Mouse (Mus musculus) limb, embryonic 14.5 days (tissue): ENCODE measurements around the gene Kmt2a. TPM values are rescaled to one million over a fixed set of nuclear protein-coding genes. Genes with fewer than 3 reads are reported as not detected.
A peak's percentile ranks its signal among the peaks of the same experiment; 100 is the strongest.
"Not testable (repeated sequence)": the region's sequence is repeated elsewhere in the genome, so short reads cannot be mapped to it uniquely, and the experiment has no call there.

ENCODE experiments used
- ATAC-seq: fragments of 200-750 bp; cut with Nextera tagmentation; 2 replicates; pipeline ENCODE4 v1.8.0; 2017; ENCODE audit warnings: low read depth, moderate number of reproducible peaks, moderate TSS enrichment; ENCODE audit not compliant: low FRiP score
- DNase-seq: peaks from one replicate; pipeline ENCODE4 v3.0.0-alpha.2; 2015; ENCODE audit warnings: low spot score
- H3K27ac ChIP-seq: fragments of 300-500 bp; sonication (generic); replicated peaks from 2 replicates; pipeline ENCODE4 v1.5.1; 2014; ENCODE audit warnings: low read depth, mild to moderate bottlenecking, low read length, moderate library complexity, mixed read lengths
- H3K27me3 ChIP-seq: fragments of 300-500 bp; sonication (generic); 2 replicates; pipeline ENCODE4 v1.6.1; 2014; ENCODE audit warnings: low read length, mixed read lengths; ENCODE audit not compliant: control insufficient read depth, insufficient read depth
- H3K36me3 ChIP-seq: fragments of 300-500 bp; sonication (generic); 2 replicates; pipeline ENCODE4 v1.6.1; 2014; ENCODE audit warnings: mild to moderate bottlenecking, low read length, moderate library complexity, mixed read lengths; ENCODE audit not compliant: control insufficient read depth, insufficient read depth
- H3K4me1 ChIP-seq: fragments of 300-500 bp; sonication (generic); 2 replicates; pipeline ENCODE4 v1.6.1; 2014; ENCODE audit warnings: antibody characterized with exemption, low read length, mixed read lengths; ENCODE audit not compliant: control insufficient read depth, insufficient read depth
- H3K4me2 ChIP-seq: fragments of 300-500 bp; sonication (generic); replicated peaks from 2 replicates; pipeline ENCODE4 v1.6.1; 2014; ENCODE audit warnings: low read depth, mild to moderate bottlenecking, low read length, moderate library complexity; ENCODE audit not compliant: severe bottlenecking
- H3K4me3 ChIP-seq: fragments of 300-500 bp; sonication (generic); replicated peaks from 2 replicates; pipeline ENCODE4 v1.5.1; 2014; ENCODE audit warnings: low read length
- H3K9ac ChIP-seq: fragments of 300-500 bp; sonication (generic); 2 replicates; pipeline ENCODE4 v1.6.1; 2014; ENCODE audit warnings: mild to moderate bottlenecking, low read depth, low read length, moderate library complexity; ENCODE audit not compliant: severe bottlenecking
- H3K9me3 ChIP-seq: fragments of 300-500 bp; sonication (generic); 2 replicates; pipeline ENCODE4 v1.6.1; 2016; ENCODE audit warnings: low read length; ENCODE audit not compliant: control insufficient read depth
- POLR2A ChIP-seq: fragments of 200-500 bp; IDR thresholded peaks from 2 replicates; pipeline ENCODE4 v1.8.0; 2012; ENCODE audit warnings: inconsistent platforms, mild to moderate bottlenecking, moderate library complexity, borderline replicate concordance; ENCODE audit not compliant: insufficient read depth, insufficient read length; ENCODE audit errors: extremely low read depth
- WGBS: fragments of 180-500 bp; shearing (Covaris S2); extraction: QIAGEN DNeasy Blood & Tissue Kit; methylation state at CpG from one replicate; pipeline ENCODE4 v1.1.7; 2014; 5-methylcytosine and 5-hydroxymethylcytosine counted together
- polyA plus RNA-seq, 2 experiments: library from polyadenylated mRNA; depleted of rRNA in 1 of 2; stranded (reverse) in 1 of 2; unstranded in 1 of 2; fragments of >200 nt; fragmentation: Nextera tagmentation in 1 of 2; extraction: Ambion mirVana in 1 of 2; gene quantifications; 2 replicates each; pipeline versions ENCODE4 v1.2.1 to v1.2.3; 2012 to 2014

Gene Kmt2a
- polyA plus RNA-seq, 2 experiments: 16.8 to 21.7 TPM

DNA sequence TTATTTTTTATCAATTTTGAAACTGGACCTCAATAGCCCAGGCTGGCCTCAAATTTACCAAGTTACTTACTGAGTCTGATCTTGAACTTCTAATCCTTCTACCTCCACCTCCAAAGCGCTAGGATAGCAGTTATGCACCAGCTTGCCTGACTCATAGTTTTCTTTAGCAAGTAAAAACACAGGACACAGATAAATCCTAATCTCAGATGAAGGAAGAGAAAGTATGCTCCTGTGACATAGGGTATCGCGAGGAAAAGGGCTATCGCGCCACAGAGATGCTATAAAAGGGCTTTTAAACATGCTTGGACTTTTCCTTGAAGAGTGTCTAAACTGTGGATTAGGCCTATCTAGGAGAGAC, 108.7 kb downstream of the Kmt2a start:
- no peaks in the 10 kb centered on the region for H3K9me3 ChIP-seq
- H3K4me1 ChIP-seq: no peaks in the 10 kb centered on the region
- no peak overlapping the region for H3K4me2 ChIP-seq
- H3K36me3 ChIP-seq: peaks cover 23% of the 10 kb centered on the region
- H3K27me3 ChIP-seq: no peaks in the 10 kb centered on the region
- TF ChIP-seq POLR2A: no peak
- H3K4me3 ChIP-seq: no peak overlapping the region
- no peak for DNase-seq
- 29% methylated on average over 5 of the region's 5 CpGs for WGBS
- no peak overlapping the region for H3K9ac ChIP-seq
- no peak overlapping the region for H3K27ac ChIP-seq
- no peak for ATAC-seq

DNA sequence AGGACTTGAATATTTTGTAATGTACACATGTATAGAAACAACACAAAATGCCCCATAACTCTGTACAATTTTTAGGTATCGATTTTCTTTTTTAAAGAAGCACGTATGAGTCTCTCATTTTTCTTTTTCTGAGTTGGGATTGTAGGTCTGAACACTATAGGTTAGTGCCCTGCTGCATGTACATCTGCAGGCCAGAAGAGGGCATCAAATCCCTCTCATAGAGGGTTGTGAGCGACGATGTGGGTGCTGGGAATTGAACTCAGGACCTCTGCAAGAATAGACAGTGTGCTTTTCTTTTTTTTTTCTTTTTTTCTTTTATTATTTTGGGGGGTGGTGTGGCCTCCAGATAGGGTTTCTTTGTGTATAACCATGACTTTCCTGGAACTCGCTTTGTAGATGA, 109.7 kb downstream of the Kmt2a start:
- Histone ChIP-seq H3K27ac (no peak overlapping the region), H3K27me3 (no peaks in the 10 kb centered on the region), H3K4me1 (peaks cover 1% of the 10 kb centered on the region), H3K9ac (no peak overlapping the region), H3K9me3 (no peaks in the 10 kb centered on the region), H3K36me3 (peaks cover 13% of the 10 kb centered on the region), H3K4me2 (no peak overlapping the region), H3K4me3 (no peak overlapping the region)
- no peak for DNase-seq
- TF ChIP-seq POLR2A: no peak
- WGBS: 89% methylated on average over 5 of the region's 5 CpGs
- ATAC-seq: no peak

DNA sequence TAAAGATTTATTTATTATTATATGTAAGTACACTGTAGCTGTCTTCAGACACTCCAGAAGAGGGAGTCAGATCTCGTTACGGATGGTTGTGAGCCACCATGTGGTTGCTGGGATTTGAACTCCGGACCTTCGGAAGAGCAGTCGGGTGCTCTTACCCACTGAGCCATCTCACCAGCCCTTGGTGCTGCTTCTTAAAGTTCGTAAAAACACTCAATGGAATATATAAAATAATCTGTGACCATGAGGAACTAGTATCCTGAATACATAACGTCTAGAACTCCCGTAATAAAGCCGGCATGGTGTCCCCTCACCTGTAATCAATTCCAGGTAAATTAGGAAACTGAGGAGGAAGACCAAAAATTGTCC, 113.1 kb downstream of the Kmt2a start:
- ATAC-seq, H3K27me3 ChIP-seq, H3K27ac ChIP-seq, DNase-seq, H3K9me3 ChIP-seq, H3K36me3 ChIP-seq, H3K9ac ChIP-seq: not testable (repeated sequence)
- peak overlapping the region; percentile 79; the same call in 1 of the 2 replicates for H3K4me2 ChIP-seq
- H3K4me1 ChIP-seq: peaks cover 11% of the 10 kb centered on the region
- 39% methylated on average over 7 of the region's 9 CpGs for WGBS
- H3K4me3 ChIP-seq: peak overlapping the region; percentile 96

DNA sequence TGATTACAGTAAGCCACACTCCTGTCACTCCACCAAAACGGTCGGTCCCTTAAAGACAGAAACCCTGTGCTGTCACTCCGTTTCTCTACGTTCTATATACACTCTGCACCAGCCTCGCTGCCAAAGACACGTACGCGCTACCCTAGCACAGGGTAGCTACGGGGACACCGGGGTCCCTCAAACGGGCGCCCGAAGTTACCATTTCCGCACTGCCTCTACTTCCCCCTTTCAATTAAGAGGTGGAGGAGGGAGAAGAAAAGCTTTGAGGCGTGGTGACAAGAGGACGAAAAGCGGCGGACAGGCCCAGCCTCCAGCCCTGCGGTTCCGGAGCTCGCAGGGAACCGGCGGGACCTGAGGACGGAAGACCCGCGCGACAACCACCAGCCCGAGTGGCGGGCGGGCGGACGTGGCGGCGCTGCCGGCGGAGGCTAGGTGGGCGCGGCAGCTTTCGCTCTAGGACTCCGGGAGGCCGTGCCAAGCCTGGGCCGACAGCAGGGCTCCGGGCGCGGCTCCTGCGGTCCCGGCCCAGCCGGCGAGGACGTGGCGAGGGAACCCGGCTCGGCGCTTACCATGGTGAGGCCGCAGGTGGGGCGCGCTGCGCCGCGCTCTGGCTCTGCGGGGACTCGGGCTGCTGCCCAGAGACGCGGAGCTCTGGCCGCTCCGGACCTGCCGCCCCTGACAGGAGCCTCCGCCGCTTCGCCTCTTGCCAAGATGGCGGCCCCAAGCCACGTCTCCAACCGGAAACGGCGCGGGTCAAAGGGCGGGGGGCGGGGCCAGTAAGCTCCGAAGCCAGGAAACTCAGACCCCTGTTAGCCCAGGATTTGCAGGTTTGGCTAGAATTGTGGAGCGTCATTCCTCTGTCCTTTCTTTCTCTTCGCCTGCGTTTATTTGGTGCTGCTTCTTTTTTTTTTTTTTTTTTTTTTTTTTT, 113.7 kb downstream of the Kmt2a start, which contains the start of the genes Arcn1 and Ift46:
TSS of gene Arcn1 (minus strand) at position 745 of the 928 bp plus-strand sequence.
TSS of gene Ift46 (plus strand) at position 808 of the 928 bp plus-strand sequence.
- peak; percentile 92 for ATAC-seq
- H3K4me3 ChIP-seq: peak within 1 kb of the TSS; percentile 96
- H3K27me3 ChIP-seq: no peaks in the 10 kb centered on the region
- H3K4me2 ChIP-seq: peak within 1 kb of the TSS; percentile 79
- H3K27ac ChIP-seq: peak within 1 kb of the TSS; percentile 98
- peak within 1 kb of the TSS; percentile 99 for H3K9ac ChIP-seq
- peak; percentile 81; the same call in 1 of the 2 replicates for TF ChIP-seq POLR2A
- H3K36me3 ChIP-seq: 0 out of 2 replicates have a peak, but pooled peaks cover 3% of the 10 kb centered on the region
- 1% methylated on average over 64 of the region's 82 CpGs for WGBS
- H3K9me3 ChIP-seq: no peaks in the 10 kb centered on the region
- H3K4me1 ChIP-seq: peaks cover 11% of the 10 kb centered on the region
- DNase-seq: peak; percentile 87

DNA sequence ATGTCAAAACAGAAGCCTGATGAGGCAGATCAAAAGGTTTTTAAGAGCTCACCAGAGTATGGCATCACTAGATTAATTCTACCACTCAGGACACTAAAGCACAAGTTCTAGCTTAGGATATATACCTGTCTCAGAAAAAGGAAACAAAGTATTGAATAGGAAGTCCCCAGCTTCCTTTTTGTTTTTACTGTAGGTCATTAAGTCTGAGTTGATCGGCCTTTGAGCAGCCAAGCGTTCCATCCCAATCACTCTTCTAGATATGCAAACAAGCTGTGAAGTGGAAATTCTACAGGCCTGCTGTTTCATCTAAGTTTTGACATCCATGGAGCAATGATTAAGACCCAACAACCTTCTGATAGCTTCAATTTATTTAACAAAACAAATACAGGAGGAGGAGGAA, 120.2 kb downstream of the Kmt2a start:
- no peak overlapping the region for H3K4me3 ChIP-seq
- H3K9ac ChIP-seq: no peak overlapping the region
- H3K9me3 ChIP-seq: no peaks in the 10 kb centered on the region
- H3K4me1 ChIP-seq: peaks cover 7% of the 10 kb centered on the region; the same call in 1 of the 2 replicates
- ATAC-seq: no peak
- H3K27ac ChIP-seq: no peak overlapping the region
- WGBS: 82% methylated on average over 2 of the region's 2 CpGs
- no peaks in the 10 kb centered on the region for H3K27me3 ChIP-seq
- no peak for TF ChIP-seq POLR2A
- H3K4me2 ChIP-seq: no peak overlapping the region
- peaks cover 44% of the 10 kb centered on the region for H3K36me3 ChIP-seq
- DNase-seq: no peak

Other genes starting within 250 kb of the Kmt2a start
- not detected in 2 replicates for gene Treh, start 208.1 kb downstream of the Kmt2a start, polyA plus RNA-seq (2012; rRNA removed)
- not detected in 2 replicates for gene Treh, start 208.1 kb downstream of the Kmt2a start, polyA plus RNA-seq (2014; fragmentation: Nextera tagmentation; extraction: Ambion mirVana)
- gene Phldb1, start 146.1 kb downstream of the Kmt2a start, polyA plus RNA-seq (2012; rRNA removed): 85.6 and 113 TPM in 2 replicates
- 36.5 and 46.2 TPM in 2 replicates for gene Phldb1, start 146.1 kb downstream of the Kmt2a start, polyA plus RNA-seq (2014; fragmentation: Nextera tagmentation; extraction: Ambion mirVana)
- 105 and 111 TPM in 2 replicates for gene Arcn1, start 113.5 kb downstream of the Kmt2a start, polyA plus RNA-seq (2012; rRNA removed)
- 221 and 234 TPM in 2 replicates for gene Arcn1, start 113.5 kb downstream of the Kmt2a start, polyA plus RNA-seq (2014; fragmentation: Nextera tagmentation; extraction: Ambion mirVana)
- 109 and 116 TPM in 2 replicates for gene Ift46, start 113.4 kb downstream of the Kmt2a start, polyA plus RNA-seq (2012; rRNA removed)
- gene Ift46, start 113.4 kb downstream of the Kmt2a start, polyA plus RNA-seq (2014; fragmentation: Nextera tagmentation; extraction: Ambion mirVana): 123 and 131 TPM in 2 replicates
- 7.2 and 11.1 TPM in 2 replicates for gene Tmem25, start 82.0 kb downstream of the Kmt2a start, polyA plus RNA-seq (2012; rRNA removed)
- gene Tmem25, start 82.0 kb downstream of the Kmt2a start, polyA plus RNA-seq (2014; fragmentation: Nextera tagmentation; extraction: Ambion mirVana): 2.5 and 3.6 TPM in 2 replicates
- 0.37 and 0.47 TPM in 2 replicates for gene Ttc36, start 78.2 kb downstream of the Kmt2a start, polyA plus RNA-seq (2012; rRNA removed)
- gene Ttc36, start 78.2 kb downstream of the Kmt2a start, polyA plus RNA-seq (2014; fragmentation: Nextera tagmentation; extraction: Ambion mirVana): 0.30 and 0.34 TPM in 2 replicates
- gene Atp5l, start 39.4 kb upstream of the Kmt2a start, polyA plus RNA-seq (2012; rRNA removed): 477 and 525 TPM in 2 replicates
- gene Atp5l, start 39.4 kb upstream of the Kmt2a start, polyA plus RNA-seq (2014; fragmentation: Nextera tagmentation; extraction: Ambion mirVana): 663 and 764 TPM in 2 replicates
- 23.9 and 26.4 TPM in 2 replicates for gene Ube4a, start 84.3 kb upstream of the Kmt2a start, polyA plus RNA-seq (2012; rRNA removed)
- gene Ube4a, start 84.3 kb upstream of the Kmt2a start, polyA plus RNA-seq (2014; fragmentation: Nextera tagmentation; extraction: Ambion mirVana): 30.3 and 33.4 TPM in 2 replicates
- gene Cd3g, start 99.1 kb upstream of the Kmt2a start, polyA plus RNA-seq (2012; rRNA removed): 0.28 and 0.65 TPM in 2 replicates
- 1.0 and 1.2 TPM in 2 replicates for gene Cd3g, start 99.1 kb upstream of the Kmt2a start, polyA plus RNA-seq (2014; fragmentation: Nextera tagmentation; extraction: Ambion mirVana)
- gene Cd3d, start 100.5 kb upstream of the Kmt2a start, polyA plus RNA-seq (2012; rRNA removed): 0.06 TPM in 1 of 2 replicates, not detected in the other
- gene Cd3d, start 100.5 kb upstream of the Kmt2a start, polyA plus RNA-seq (2014; fragmentation: Nextera tagmentation; extraction: Ambion mirVana): not detected in 2 replicates
- gene Cd3e, start 128.3 kb upstream of the Kmt2a start, polyA plus RNA-seq (2012; rRNA removed): 0.10 and 0.13 TPM in 2 replicates
- 0.07 and 0.25 TPM in 2 replicates for gene Cd3e, start 128.3 kb upstream of the Kmt2a start, polyA plus RNA-seq (2014; fragmentation: Nextera tagmentation; extraction: Ambion mirVana)
- 21.0 and 22.6 TPM in 2 replicates for gene Mpzl2, start 158.5 kb upstream of the Kmt2a start, polyA plus RNA-seq (2012; rRNA removed)
- 21.8 and 22.8 TPM in 2 replicates for gene Mpzl2, start 158.5 kb upstream of the Kmt2a start, polyA plus RNA-seq (2014; fragmentation: Nextera tagmentation; extraction: Ambion mirVana)
- gene Mpzl3, start 173.9 kb upstream of the Kmt2a start, polyA plus RNA-seq (2012; rRNA removed): 1.8 and 2.1 TPM in 2 replicates
- gene Mpzl3, start 173.9 kb upstream of the Kmt2a start, polyA plus RNA-seq (2014; fragmentation: Nextera tagmentation; extraction: Ambion mirVana): 3.9 and 4.7 TPM in 2 replicates
- gene Jaml, start 197.9 kb upstream of the Kmt2a start, polyA plus RNA-seq (2012; rRNA removed): 0.17 and 0.28 TPM in 2 replicates
- gene Jaml, start 197.9 kb upstream of the Kmt2a start, polyA plus RNA-seq (2014; fragmentation: Nextera tagmentation; extraction: Ambion mirVana): 0.30 and 0.43 TPM in 2 replicates
- gene Scn2b, start 236.5 kb upstream of the Kmt2a start, polyA plus RNA-seq (2012; rRNA removed): 6.5 and 6.6 TPM in 2 replicates
- gene Scn2b, start 236.5 kb upstream of the Kmt2a start, polyA plus RNA-seq (2014; fragmentation: Nextera tagmentation; extraction: Ambion mirVana): 3.3 and 5.4 TPM in 2 replicates